Mouse (Mus musculus): ENCODE data around the gene Zdhhc21. TPM values are rescaled to one million over a fixed set of nuclear protein-coding genes. Genes with fewer than 3 reads are reported as not detected.

The Zdhhc21 gene
- total RNA-seq, 2 experiments from 2014 or later, result 41.8 to 44.7 TPM

GRCm38 (mm10) chr4:82762430-82763119 lies 97.2 kb downstream of the Zdhhc21 start:
- DNase-seq, result no peak

DNA sequence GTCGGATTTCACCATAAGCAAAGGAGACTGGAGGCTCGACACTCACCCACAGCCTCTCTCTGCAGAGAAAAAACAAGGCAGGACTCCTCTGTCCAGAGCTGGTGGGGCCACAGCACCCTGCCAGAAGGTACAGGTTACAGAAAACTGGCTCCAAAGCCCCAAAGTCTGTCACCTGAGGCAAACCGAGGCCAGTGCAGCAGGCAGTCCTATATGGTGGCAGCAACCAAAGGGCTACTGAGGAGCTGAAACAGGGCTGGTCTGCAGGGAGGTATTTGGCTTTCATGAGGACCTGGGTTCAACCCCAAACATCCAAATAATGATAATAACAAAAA lies 103.5 kb downstream of the Zdhhc21 start:
- DNase-seq, result no peak

GRCm38 (mm10) chr4:82755616-82756294 lies 104.0 kb downstream of the Zdhhc21 start:
- DNase-seq, result no peak

Other genes with a start within 250 kb of the Zdhhc21 start
- gene Nfib, start 154.2 kb downstream of the Zdhhc21 start, total RNA-seq (2021), result 100 to 1,000 TPM; 181 to 202 TPM
- not detected for gene Cer1, start 25.2 kb upstream of the Zdhhc21 start, total RNA-seq (2021)
- gene Frem1, start 192.4 kb upstream of the Zdhhc21 start, total RNA-seq (2021), result 1 to 10 TPM; 2.7 to 3.1 TPM

Data from layer of hippocampus, postnatal 36 days (tissue).